Mouse (Mus musculus) liver, embryonic 14.5 days (tissue): ENCODE results near the gene Fads1. TPM values are rescaled to one million over a fixed set of nuclear protein-coding genes. Genes with fewer than 3 reads are reported as not detected.

ENCODE experiments used
- ATAC-seq: fragments of 200-750 bp; cut with Nextera tagmentation; 2 replicates; pipeline ENCODE4 v1.8.0; 2017; ENCODE audit warnings: moderate number of reproducible peaks, mild to moderate bottlenecking, moderate library complexity; ENCODE audit not compliant: insufficient read depth
- DNase-seq, 3 experiments: peaks; one replicate each; pipeline ENCODE4 v3.0.0-alpha.2; 2012 to 2013; ENCODE audit warnings: low read depth in 3 of 3, low spot score in 3 of 3
- H3K27ac ChIP-seq: fragments of 300-500 bp; sonication (generic); 2 replicates; pipeline ENCODE4 v1.5.1; 2014; ENCODE audit warnings: moderate library complexity, mild to moderate bottlenecking, control low read depth, inconsistent platforms
- H3K27me3 ChIP-seq: fragments of 300-500 bp; sonication (generic); 2 replicates; pipeline ENCODE4 v1.6.1; 2014; ENCODE audit warnings: mild to moderate bottlenecking, low read length, moderate library complexity; ENCODE audit not compliant: control insufficient read depth, insufficient read depth
- H3K36me3 ChIP-seq: fragments of 300-500 bp; sonication (generic); replicated peaks from 2 replicates; pipeline ENCODE4 v1.6.1; 2014; ENCODE audit warnings: low read depth; ENCODE audit not compliant: control insufficient read depth, insufficient read depth
- H3K4me1 ChIP-seq, 2 experiments: fragments of 200-500 bp in 1 of 2; fragments of 300-500 bp in 1 of 2; sonication (generic) in 1 of 2; replicated peaks; 2 replicates each; pipeline ENCODE4 v1.6.1; 2012 to 2014; ENCODE audit warnings: antibody characterized with exemption in 1 of 2, inconsistent platforms in 1 of 2, low read length in 1 of 2; ENCODE audit not compliant: control insufficient read depth in 2 of 2, insufficient read depth in 2 of 2
- H3K4me2 ChIP-seq: fragments of 300-500 bp; sonication (generic); 2 replicates; pipeline ENCODE4 v1.6.1; 2014; ENCODE audit warnings: low read depth, mild to moderate bottlenecking, control low read depth, moderate library complexity
- H3K4me3 ChIP-seq, 2 experiments: fragments of 200-500 bp in 1 of 2; fragments of 300-500 bp in 1 of 2; sonication (generic) in 1 of 2; 2 replicates each; pipeline ENCODE4 v1.5.1; 2012 to 2014; ENCODE audit warnings: low read depth in 2 of 2, low read length in 2 of 2, mild to moderate bottlenecking in 2 of 2, control low read depth in 1 of 2, inconsistent platforms in 1 of 2, moderate library complexity in 1 of 2; ENCODE audit not compliant: insufficient read depth in 1 of 2
- H3K9ac ChIP-seq: fragments of 300-500 bp; sonication (generic); replicated peaks from 2 replicates; pipeline ENCODE4 v1.6.1; 2014; ENCODE audit warnings: mild to moderate bottlenecking, control low read depth, moderate library complexity
- H3K9me3 ChIP-seq: fragments of 300-500 bp; sonication (generic); 2 replicates; pipeline ENCODE4 v1.6.1; 2016; ENCODE audit warnings: low read length, mixed read lengths; ENCODE audit not compliant: control insufficient read depth
- CTCF ChIP-seq: IDR thresholded peaks from 2 replicates; pipeline ENCODE4 v1.5.1; 2016; ENCODE audit warnings: antibody characterized with exemption, low read depth, control low read depth
- EP300 ChIP-seq: IDR thresholded peaks from 2 replicates; pipeline ENCODE4 v1.6.1; 2016; ENCODE audit warnings: antibody characterized with exemption, low read depth
- WGBS: fragments of 180-500 bp; shearing (Covaris S2); extraction: QIAGEN DNeasy Blood & Tissue Kit; methylation state at CpG from one replicate; pipeline ENCODE4 v1.1.7; 2014; ENCODE audit not compliant: insufficient replicate concordance; 5-methylcytosine and 5-hydroxymethylcytosine counted together
- polyA plus RNA-seq, 2 experiments: library from polyadenylated mRNA; depleted of rRNA in 1 of 2; stranded (reverse) in 1 of 2; unstranded in 1 of 2; fragments of >200 nt; fragmentation: Nextera tagmentation in 1 of 2; extraction: Ambion mirVana in 1 of 2; gene quantifications; 2 replicates each; pipeline versions ENCODE4 v1.2.1 to v1.2.3; 2012 to 2014

The Fads1 gene
- polyA plus RNA-seq, 2 experiments, result 32.1 to 45.2 TPM

GRCm38 (mm10) chr19:10189022-10189421 is 6.3 kb downstream of the Fads1 start:
- no peaks in the 10 kb centered on the region for H3K9me3 ChIP-seq
- no peak overlapping the region for H3K27ac ChIP-seq
- peaks cover 64% of the 10 kb centered on the region for H3K36me3 ChIP-seq
- no peak overlapping the region for H3K4me2 ChIP-seq
- H3K4me3 ChIP-seq, result no peak overlapping the region
- no peaks in the 10 kb centered on the region for H3K27me3 ChIP-seq
- DNase-seq (no peak), ATAC-seq (no peak)
- no peak overlapping the region for H3K9ac ChIP-seq
- 88% methylated on average over 6 of the region's 6 CpGs for WGBS
- H3K4me1 ChIP-seq, result peaks cover 0 to 15% of the 10 kb centered on the region in 2 experiments; a peak in 3 of 4 replicates
- no peak for TF ChIP-seq EP300
- TF ChIP-seq CTCF, result no peak

GRCm38 (mm10) chr19:10189940-10190339 is 7.3 kb downstream of the Fads1 start:
- H3K9me3 ChIP-seq, result no peaks in the 10 kb centered on the region
- H3K4me3 ChIP-seq, result no peak overlapping the region
- no peak overlapping the region for H3K4me2 ChIP-seq
- peaks cover 73% of the 10 kb centered on the region for H3K36me3 ChIP-seq
- peaks cover 0 to 6% of the 10 kb centered on the region in 2 experiments; a peak in 2 of 4 replicates for H3K4me1 ChIP-seq
- no peak for ATAC-seq
- no peak for TF ChIP-seq CTCF
- TF ChIP-seq EP300, result no peak
- WGBS, result 87% methylated on average over 8 of the region's 8 CpGs
- H3K9ac ChIP-seq, result no peak overlapping the region
- no peak for DNase-seq
- no peak overlapping the region for H3K27ac ChIP-seq
- H3K27me3 ChIP-seq, result no peaks in the 10 kb centered on the region

- H3K27me3 ChIP-seq, result no peaks in the 10 kb centered on the region
- DNase-seq (peak in 1 of 3 experiments; percentile 60), ATAC-seq (no peak)
- WGBS, result 30% methylated on average over 2 of the region's 2 CpGs
- no peak overlapping the region for H3K4me2 ChIP-seq
- TF ChIP-seq CTCF (peak; percentile 87), EP300 (no peak)
- no peak overlapping the region for H3K4me3 ChIP-seq
- H3K36me3 ChIP-seq, result peaks cover 72% of the 10 kb centered on the region
- H3K4me1 ChIP-seq, result peaks cover 0 to 6% of the 10 kb centered on the region in 2 experiments; a peak in 2 of 4 replicates
- H3K27ac ChIP-seq, result no peak overlapping the region
- H3K9ac ChIP-seq, result no peak overlapping the region
- H3K9me3 ChIP-seq, result no peaks in the 10 kb centered on the region
Observed at GRCm38 (mm10) chr19:10190796-10191195, 8.1 kb downstream of the Fads1 start.

GRCm38 (mm10) chr19:10191326-10191725 is 8.6 kb downstream of the Fads1 start:
- Histone ChIP-seq H3K9ac (no peak overlapping the region), H3K4me1 (peaks cover 0 to 6% of the 10 kb centered on the region in 2 experiments; a peak in 2 of 4 replicates), H3K4me3 (no peak overlapping the region), H3K36me3 (peaks cover 72% of the 10 kb centered on the region), H3K27ac (no peak overlapping the region), H3K9me3 (no peaks in the 10 kb centered on the region), H3K27me3 (no peaks in the 10 kb centered on the region), H3K4me2 (no peak overlapping the region)
- ATAC-seq (no peak), DNase-seq (no peak)
- TF ChIP-seq EP300 (no peak), CTCF (no peak)
- WGBS, result 47% methylated on average over 7 of the region's 7 CpGs

- H3K36me3 ChIP-seq, result peaks cover 61% of the 10 kb centered on the region
- peaks cover 0 to 6% of the 10 kb centered on the region in 2 experiments; a peak in 2 of 4 replicates for H3K4me1 ChIP-seq
- WGBS, result 86% methylated on average over 11 of the region's 11 CpGs
- H3K4me3 ChIP-seq, result no peak overlapping the region
- no peak overlapping the region for H3K27ac ChIP-seq
- H3K9ac ChIP-seq, result no peak overlapping the region
- H3K4me2 ChIP-seq, result no peak overlapping the region
- H3K27me3 ChIP-seq, result no peaks in the 10 kb centered on the region
- DNase-seq (no peak), ATAC-seq (no peak)
- peak; percentile 44; the same call in 1 of the 2 replicates for TF ChIP-seq CTCF
- TF ChIP-seq EP300, result no peak
- no peaks in the 10 kb centered on the region for H3K9me3 ChIP-seq
Observed at GRCm38 (mm10) chr19:10194337-10194736, 11.6 kb downstream of the Fads1 start.
